Mouse (Mus musculus) right cerebral cortex, postnatal 36 days (tissue): ENCODE measurements around the gene Nphs2.

Experiments used
- DNase-seq, 2 experiments: peaks; one replicate each; pipeline ENCODE4 v3.0.0; 2022; ENCODE audit warnings: low spot score in 2 of 2, mixed read lengths in 1 of 2

Nphs2 gene

GRCm38 (mm10) chr1:156352466-156352865 is 41.9 kb downstream of the Nphs2 start:
- DNase-seq = no peak

- DNase-seq = no peak
Measured at GRCm38 (mm10) chr1:156365740-156366139, 55.2 kb downstream of the Nphs2 start, which contains the start of gene Gm2000. Gm2000 (plus strand) TSS chr1:156366040.
